8 mouse cellular contexts compared by ENCODE assay signal in genomic region chr9:79978228-79979024, GRCm38 (mm10). TPM values are rescaled to one million over a fixed set of nuclear protein-coding genes. Genes with fewer than 3 reads are reported as not detected.
A peak's percentile ranks its signal among the peaks of the same experiment; 100 is the strongest.
DNase-seq lines count a peak whose midpoint lies in the region; ATAC-seq and TF ChIP-seq lines count a peak whose summit lies in the region.

No protein-coding gene starts in this region.

- no peaks in the 10 kb centered on the region for H3K9me3 ChIP-seq in forebrain, postnatal 0 days (ENCODE audit: low read length)
- H3K9me3 ChIP-seq in forebrain, embryonic 11.5 days (ENCODE audit: control insufficient read depth, low read length), result no peaks in the 10 kb centered on the region
- no peaks in the 10 kb centered on the region for H3K9me3 ChIP-seq in liver, postnatal 0 days (ENCODE audit: low read length)
- no peaks in the 10 kb centered on the region for H3K9me3 ChIP-seq in stomach, embryonic 16.5 days (replicated peaks; ENCODE audit: control insufficient read depth, low read length)
- no peaks in the 10 kb centered on the region for H3K9me3 ChIP-seq in forebrain, embryonic 15.5 days

- no peak overlapping the region for H3K27ac ChIP-seq in forebrain, postnatal 0 days (ENCODE audit: low read depth, low read length)
- no peak overlapping the region for H3K27ac ChIP-seq in forebrain, embryonic 11.5 days (ENCODE audit: low read depth, low read length)
- H3K27ac ChIP-seq in liver, postnatal 0 days (ENCODE audit: low read depth), result no peak overlapping the region
- peak overlapping the region; percentile 80 for H3K27ac ChIP-seq in stomach, embryonic 16.5 days (ENCODE audit: low read length)
- H3K27ac ChIP-seq in forebrain, embryonic 15.5 days (replicated peaks), result no peak overlapping the region

- no peaks in the 10 kb centered on the region for H3K27me3 ChIP-seq in forebrain, postnatal 0 days (ENCODE audit: insufficient read depth, low read length)
- no peaks in the 10 kb centered on the region for H3K27me3 ChIP-seq in forebrain, embryonic 11.5 days (ENCODE audit: control insufficient read depth, insufficient read depth, low read length)
- no peaks in the 10 kb centered on the region for H3K27me3 ChIP-seq in liver, postnatal 0 days (ENCODE audit: insufficient read depth, low read length)
- H3K27me3 ChIP-seq in stomach, embryonic 16.5 days (ENCODE audit: control insufficient read depth, insufficient read depth, low read length), result no peaks in the 10 kb centered on the region
- no peaks in the 10 kb centered on the region for H3K27me3 ChIP-seq in forebrain, embryonic 15.5 days

- peak overlapping the region; percentile 47; the same call in 1 of the 2 replicates for H3K4me2 ChIP-seq in forebrain, postnatal 0 days (ENCODE audit: low read depth)
- H3K4me2 ChIP-seq in forebrain, embryonic 11.5 days (ENCODE audit: low read depth, low read length, severe bottlenecking), result no peak overlapping the region
- H3K4me2 ChIP-seq in liver, postnatal 0 days (ENCODE audit: low read depth, low read length), result peak overlapping the region; percentile 68
- peak overlapping the region; percentile 60 for H3K4me2 ChIP-seq in stomach, embryonic 16.5 days (ENCODE audit: low read depth, low read length)
- no peak overlapping the region for H3K4me2 ChIP-seq in forebrain, embryonic 15.5 days (replicated peaks)

- no peak for TF ChIP-seq CTCF in forebrain, postnatal 0 days (IDR thresholded peaks at IDR 0.05; ENCODE audit: low read depth)
- TF ChIP-seq CTCF in liver, postnatal 0 days (IDR thresholded peaks at IDR 0.05; ENCODE audit: low read depth), result no peak

- no peaks in the 10 kb centered on the region for H3K36me3 ChIP-seq in forebrain, postnatal 0 days (ENCODE audit: insufficient read depth)
- no peaks in the 10 kb centered on the region for H3K36me3 ChIP-seq in forebrain, embryonic 11.5 days (ENCODE audit: control insufficient read depth, insufficient read depth, low read length)
- H3K36me3 ChIP-seq in liver, postnatal 0 days (replicated peaks; ENCODE audit: insufficient read depth, low read length), result no peaks in the 10 kb centered on the region
- no peaks in the 10 kb centered on the region for H3K36me3 ChIP-seq in stomach, embryonic 16.5 days (ENCODE audit: control insufficient read depth, insufficient read depth, low read length)
- no peaks in the 10 kb centered on the region for H3K36me3 ChIP-seq in forebrain, embryonic 15.5 days

- no peak for ATAC-seq in forebrain, postnatal 0 days
- ATAC-seq in forebrain, embryonic 11.5 days (replicated peaks; ENCODE audit: low FRiP score), result no peak
- no peak for ATAC-seq in liver, postnatal 0 days
- no peak for ATAC-seq in stomach, embryonic 16.5 days (ENCODE audit: insufficient read depth, low FRiP score)
- no peak for ATAC-seq in forebrain, embryonic 15.5 days (replicated peaks)

- DNase-seq in forebrain, postnatal 0 days, result no peak
- DNase-seq in forebrain, embryonic 11.5 days (ENCODE audit: low spot score), result no peak
- peak; percentile 26 to 61 for DNase-seq in lung, adult 18-20 months
- DNase-seq in lung, postnatal 14 days, result no peak
- DNase-seq in liver, postnatal 0 days, result no peak
- no peak for DNase-seq in right cerebral cortex, adult 18-20 months

- H3K9ac ChIP-seq in forebrain, postnatal 0 days, result no peak overlapping the region
- H3K9ac ChIP-seq in forebrain, embryonic 11.5 days (ENCODE audit: low read length), result no peak overlapping the region
- no peak overlapping the region for H3K9ac ChIP-seq in liver, postnatal 0 days (replicated peaks)
- peak overlapping the region; percentile 8; the same call in 1 of the 2 replicates for H3K9ac ChIP-seq in stomach, embryonic 16.5 days (ENCODE audit: low read length)
- no peak overlapping the region for H3K9ac ChIP-seq in forebrain, embryonic 15.5 days (replicated peaks)

- TF ChIP-seq EP300 in liver, postnatal 0 days (IDR thresholded peaks at IDR 0.05; ENCODE audit: low read depth), result no peak

- WGBS in forebrain, postnatal 0 days, result 85% methylated on average over 12 of the region's 12 CpGs
- WGBS in forebrain, embryonic 11.5 days, result 91% methylated on average over 12 of the region's 12 CpGs
- WGBS in liver, postnatal 0 days (ENCODE audit: insufficient replicate concordance), result 53% methylated on average over 12 of the region's 12 CpGs
- 37% methylated on average over 12 of the region's 12 CpGs for WGBS in stomach, embryonic 16.5 days
- WGBS in forebrain, embryonic 15.5 days, result 85% methylated on average over 12 of the region's 12 CpGs

- 0 out of 2 replicates have a peak, but pooled peaks cover 3% of the 10 kb centered on the region for H3K4me1 ChIP-seq in forebrain, postnatal 0 days (ENCODE audit: insufficient read depth)
- no peaks in the 10 kb centered on the region; the same call in 1 of the 2 replicates for H3K4me1 ChIP-seq in forebrain, embryonic 11.5 days (replicated peaks; ENCODE audit: control insufficient read depth, insufficient read depth, low read length)
- no peaks in the 10 kb centered on the region for H3K4me1 ChIP-seq in liver, postnatal 0 days (ENCODE audit: insufficient read depth)
- peaks cover 3% of the 10 kb centered on the region; the same call in 1 of the 2 replicates for H3K4me1 ChIP-seq in stomach, embryonic 16.5 days (ENCODE audit: control insufficient read depth, insufficient read depth, low read length)
- peaks cover 8% of the 10 kb centered on the region for H3K4me1 ChIP-seq in forebrain, embryonic 15.5 days

- H3K4me3 ChIP-seq in forebrain, postnatal 0 days (ENCODE audit: low read depth, low read length), result no peak overlapping the region
- H3K4me3 ChIP-seq in forebrain, embryonic 11.5 days (ENCODE audit: low read depth, low read length), result no peak overlapping the region
- no peak overlapping the region for H3K4me3 ChIP-seq in liver, postnatal 0 days (ENCODE audit: low read depth, low read length)
- peak overlapping the region; percentile 42 for H3K4me3 ChIP-seq in stomach, embryonic 16.5 days (replicated peaks; ENCODE audit: low read length)
- no peak overlapping the region for H3K4me3 ChIP-seq in forebrain, embryonic 15.5 days

RNA-seq across cellular contexts. Expression of gene Filip1, which starts 34.2 kb away (rescaled TPM):
- total RNA-seq in forebrain, postnatal 0 days (2014; rRNA removed), result 8.1 and 9.2 TPM in 2 replicates
- 2.6 and 5.9 TPM in 2 replicates for polyA plus RNA-seq in forebrain, postnatal 0 days (2015; fragmentation: Nextera tagmentation; extraction: Ambion mirVana)
- 11.6 and 13.6 TPM in 2 replicates for polyA plus RNA-seq in forebrain, embryonic 11.5 days (2014; fragmentation: Nextera tagmentation; extraction: Ambion mirVana)
- 0.99 and 1.2 TPM in 2 replicates for polyA plus RNA-seq in liver, postnatal 0 days (2015; fragmentation: Nextera tagmentation; extraction: Ambion mirVana)
- 11.1 and 11.6 TPM in 2 replicates for polyA plus RNA-seq in stomach, embryonic 16.5 days (2015; fragmentation: Nextera tagmentation; extraction: Ambion mirVana)
- polyA plus RNA-seq in forebrain, embryonic 15.5 days (2015; fragmentation: Nextera tagmentation; extraction: Ambion mirVana), result 3.1 and 3.2 TPM in 2 replicates

Comparison
In these comparisons a context has a peak if more than half of its experiments do, and no peak if none do; other contexts are left out.
1. DNase-seq: peak in lung, adult 18-20 months (2 of 2); none in forebrain, postnatal 0 days (single experiment), forebrain, embryonic 11.5 days (single experiment), lung, postnatal 14 days (single experiment), liver, postnatal 0 days (single experiment) and right cerebral cortex, adult 18-20 months (single experiment).
2. H3K4me2 ChIP-seq: peak in forebrain, postnatal 0 days (single experiment), liver, postnatal 0 days (single experiment) and stomach, embryonic 16.5 days (single experiment); none in forebrain, embryonic 11.5 days (single experiment) and forebrain, embryonic 15.5 days (single experiment).